Mouse (Mus musculus) thymus, postnatal 4 days (tissue): ENCODE measurements around the gene Gm4881.
A peak's percentile ranks its signal among the peaks of the same experiment; 100 is the strongest.

ENCODE experiments used
- DNase-seq: peaks from one replicate; pipeline ENCODE4 v3.0.0; 2021

Gene Gm4881

GRCm38 (mm10) chr7:24892125-24892583 is 52.1 kb downstream of the Gm4881 start:
- no peak for DNase-seq

- no peak for DNase-seq
Measured at GRCm38 (mm10) chr7:24891241-24892124, 52.8 kb downstream of the Gm4881 start.

GRCm38 (mm10) chr7:24890281-24891216 is 53.7 kb downstream of the Gm4881 start:
- peak; percentile 79 for DNase-seq

- DNase-seq, result no peak
Measured at GRCm38 (mm10) chr7:24889431-24890220, 54.7 kb downstream of the Gm4881 start.

- no peak for DNase-seq
Measured at GRCm38 (mm10) chr7:24887096-24887495, 57.2 kb downstream of the Gm4881 start.

GRCm38 (mm10) chr7:24886308-24886633 is 58.0 kb downstream of the Gm4881 start:
- DNase-seq, result no peak

GRCm38 (mm10) chr7:24885468-24886307 is 58.6 kb downstream of the Gm4881 start:
- DNase-seq, result no peak

- DNase-seq, result peak; percentile 35
Measured at GRCm38 (mm10) chr7:24884693-24885291, 59.5 kb downstream of the Gm4881 start.

- peak; percentile 97 for DNase-seq
Measured at GRCm38 (mm10) chr7:24883896-24884692, 60.2 kb downstream of the Gm4881 start, which contains the start of gene Rps19. Gene Rps19, plus strand, starts transcription at chr7:24884371.

- DNase-seq, result no peak
Measured at GRCm38 (mm10) chr7:24882416-24883199, 61.7 kb downstream of the Gm4881 start.

GRCm38 (mm10) chr7:24879620-24880019 is 64.7 kb downstream of the Gm4881 start:
- DNase-seq, result no peak

- no peak for DNase-seq
Measured at GRCm38 (mm10) chr7:24877588-24877987, 66.7 kb downstream of the Gm4881 start.
